Mouse (Mus musculus): ENCODE results near the gene Hist1h2ae. TPM values are rescaled to one million over a fixed set of nuclear protein-coding genes. Genes with fewer than 3 reads are reported as not detected.
"Not testable (repeated sequence)": the region's sequence is repeated elsewhere in the genome, so short reads cannot be mapped to it uniquely, and the experiment has no call there.

Hist1h2ae gene
- polyA plus RNA-seq, 1 experiment from 2014 or later, result 114 TPM

GRCm38 (mm10) chr13:23576906-23577639 lies 6.1 kb upstream of the Hist1h2ae start:
- H3K27me3 ChIP-seq (ENCODE audit: control insufficient read depth, insufficient read depth, low read length), result no peaks in the 10 kb centered on the region
- 43% methylated on average over 6 of the region's 6 CpGs for WGBS
- no peaks in the 10 kb centered on the region for H3K9me3 ChIP-seq (ENCODE audit: control insufficient read depth, low read length)
- H3K36me3 ChIP-seq (ENCODE audit: control insufficient read depth, insufficient read depth, low read length), result no peaks in the 10 kb centered on the region
- peak overlapping the region; percentile 54 for H3K4me3 ChIP-seq (ENCODE audit: low read length)
- ATAC-seq (ENCODE audit: low FRiP score, low TSS enrichment), result no peak
- H3K4me2 ChIP-seq (replicated peaks; ENCODE audit: low read depth, low read length), result peak overlapping the region; percentile 60
- H3K27ac ChIP-seq (ENCODE audit: low read depth, low read length), result peak overlapping the region; percentile 78
- H3K4me1 ChIP-seq (ENCODE audit: control insufficient read depth, insufficient read depth, low read length), result 0 out of 2 replicates have a peak, but pooled peaks cover 11% of the 10 kb centered on the region
- H3K9ac ChIP-seq (ENCODE audit: low read depth, low read length), result peak overlapping the region; percentile 80; the same call in 1 of the 2 replicates

DNA sequence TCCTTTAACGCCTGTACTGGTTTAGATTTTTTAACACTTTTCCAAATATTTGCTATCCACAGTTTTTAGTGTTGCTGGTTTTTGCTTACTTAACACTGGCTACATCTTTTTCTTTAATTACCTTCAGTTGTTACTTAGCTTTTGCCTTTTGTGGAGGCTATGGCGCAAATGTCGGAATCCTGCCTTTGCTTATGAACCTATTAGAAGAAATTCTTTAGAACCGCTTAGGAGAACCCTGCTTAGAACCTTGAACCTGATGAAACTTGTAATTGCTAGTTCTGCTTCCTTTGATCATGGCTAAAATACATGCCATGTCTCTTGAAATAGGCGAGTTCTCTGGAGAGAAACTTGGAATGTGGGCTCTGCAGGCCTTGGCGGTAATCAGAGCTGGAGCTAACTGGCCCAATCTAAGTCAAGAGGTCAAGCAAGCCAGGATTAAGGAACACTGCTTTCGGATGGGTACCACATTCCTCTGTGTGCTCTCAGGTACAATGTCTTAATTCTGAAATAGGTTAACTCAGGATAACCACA lies 5.4 kb upstream of the Hist1h2ae start:
- peak overlapping the region; percentile 78 for H3K27ac ChIP-seq (ENCODE audit: low read depth, low read length)
- no peaks in the 10 kb centered on the region for H3K36me3 ChIP-seq (ENCODE audit: control insufficient read depth, insufficient read depth, low read length)
- WGBS, result 6% methylated on average over 7 of the region's 7 CpGs
- 0 out of 2 replicates have a peak, but pooled peaks cover 11% of the 10 kb centered on the region for H3K4me1 ChIP-seq (ENCODE audit: control insufficient read depth, insufficient read depth, low read length)
- peak overlapping the region; percentile 80 for H3K9ac ChIP-seq (ENCODE audit: low read depth, low read length)
- no peaks in the 10 kb centered on the region for H3K9me3 ChIP-seq (ENCODE audit: control insufficient read depth, low read length)
- ATAC-seq (ENCODE audit: low FRiP score, low TSS enrichment), result no peak
- H3K4me3 ChIP-seq (ENCODE audit: low read length), result peak overlapping the region; percentile 54
- H3K4me2 ChIP-seq (replicated peaks; ENCODE audit: low read depth, low read length), result peak overlapping the region; percentile 60
- no peaks in the 10 kb centered on the region for H3K27me3 ChIP-seq (ENCODE audit: control insufficient read depth, insufficient read depth, low read length)

GRCm38 (mm10) chr13:23575864-23576313 lies 4.9 kb upstream of the Hist1h2ae start:
- peak overlapping the region; percentile 54 for H3K4me3 ChIP-seq (ENCODE audit: low read length)
- ATAC-seq (ENCODE audit: low FRiP score, low TSS enrichment); H3K4me1 ChIP-seq (ENCODE audit: control insufficient read depth, insufficient read depth, low read length); H3K27me3 ChIP-seq (ENCODE audit: control insufficient read depth, insufficient read depth, low read length); H3K36me3 ChIP-seq (ENCODE audit: control insufficient read depth, insufficient read depth, low read length); H3K9me3 ChIP-seq (ENCODE audit: control insufficient read depth, low read length): not testable (repeated sequence)
- peak overlapping the region; percentile 60 for H3K4me2 ChIP-seq (replicated peaks; ENCODE audit: low read depth, low read length)
- H3K9ac ChIP-seq (ENCODE audit: low read depth, low read length), result peak overlapping the region; percentile 80
- peak overlapping the region; percentile 78 for H3K27ac ChIP-seq (ENCODE audit: low read depth, low read length)
- 0% methylated on average over 8 of the region's 40 CpGs for WGBS

DNA sequence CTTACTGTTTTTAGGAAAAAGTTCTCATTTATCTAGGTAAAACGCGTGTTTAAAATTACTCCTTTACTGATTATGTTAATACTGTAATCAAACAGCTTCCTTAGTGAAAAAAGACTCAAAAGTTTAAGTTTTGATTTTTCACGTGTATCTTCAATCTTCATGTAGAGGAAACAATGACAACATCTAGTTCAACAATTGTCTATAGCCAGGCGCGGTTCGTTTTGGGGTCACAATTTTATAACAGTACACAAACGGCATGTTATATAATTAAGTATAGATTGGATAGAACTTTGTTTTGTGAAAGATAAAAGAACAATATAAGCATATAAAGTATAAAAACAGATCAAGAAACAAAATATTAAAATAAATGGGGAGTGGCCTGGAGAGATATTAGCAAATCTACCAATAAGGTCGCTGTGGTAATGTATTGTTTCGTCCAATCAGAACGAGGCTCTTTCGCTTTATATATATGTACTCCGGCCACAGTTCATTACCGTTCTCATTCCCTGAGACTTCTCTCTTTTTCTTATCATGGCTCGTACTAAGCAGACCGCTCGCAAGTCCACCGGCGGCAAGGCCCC lies 4.3 kb upstream of the Hist1h2ae start, which contains the start of gene Hist1h3d:
Hist1h3d (plus strand) TSS at position 493 of the 581 bp plus-strand sequence.
- H3K27ac ChIP-seq (ENCODE audit: low read depth, low read length), result peak within 1 kb of the TSS; percentile 94
- peak within 1 kb of the TSS; percentile 80 for H3K9ac ChIP-seq (ENCODE audit: low read depth, low read length)
- no peaks in the 10 kb centered on the region for H3K27me3 ChIP-seq (ENCODE audit: control insufficient read depth, insufficient read depth, low read length)
- WGBS, result under 1% methylated on average over 18 of the region's 18 CpGs
- H3K4me2 ChIP-seq (replicated peaks; ENCODE audit: low read depth, low read length), result peak within 1 kb of the TSS; percentile 60
- H3K4me1 ChIP-seq (ENCODE audit: control insufficient read depth, insufficient read depth, low read length), result 0 out of 2 replicates have a peak, but pooled peaks cover 6% of the 10 kb centered on the region
- H3K4me3 ChIP-seq (ENCODE audit: low read length), result peak within 1 kb of the TSS; percentile 54
- no peaks in the 10 kb centered on the region for H3K9me3 ChIP-seq (ENCODE audit: control insufficient read depth, low read length)
- H3K36me3 ChIP-seq (ENCODE audit: control insufficient read depth, insufficient read depth, low read length), result no peaks in the 10 kb centered on the region
- peak; percentile 66 for ATAC-seq (ENCODE audit: low FRiP score, low TSS enrichment)

GRCm38 (mm10) chr13:23574546-23575170 lies 3.6 kb upstream of the Hist1h2ae start:
- Histone ChIP-seq H3K4me3 (ENCODE audit: low read length) (peak overlapping the region; percentile 54), H3K27ac (ENCODE audit: low read depth, low read length) (peak overlapping the region; percentile 94), H3K4me2 (replicated peaks; ENCODE audit: low read depth, low read length) (peak overlapping the region; percentile 46), H3K9ac (ENCODE audit: low read depth, low read length) (peak overlapping the region; percentile 82)
- not testable (repeated sequence) for H3K27me3 ChIP-seq (ENCODE audit: control insufficient read depth, insufficient read depth, low read length); ATAC-seq (ENCODE audit: low FRiP score, low TSS enrichment); H3K36me3 ChIP-seq (ENCODE audit: control insufficient read depth, insufficient read depth, low read length); H3K4me1 ChIP-seq (ENCODE audit: control insufficient read depth, insufficient read depth, low read length); H3K9me3 ChIP-seq (ENCODE audit: control insufficient read depth, low read length)
- 4% methylated on average over 7 of the region's 39 CpGs for WGBS

GRCm38 (mm10) chr13:23573898-23574524 lies 3.0 kb upstream of the Hist1h2ae start, which contains the start of the genes Hist1h2bf and Hist1h2ad:
Gene Hist1h2bf, minus strand, starts transcription at chr13:23574196.
Gene Hist1h2ad, plus strand, starts transcription at chr13:23574381.
- H3K9me3 ChIP-seq (ENCODE audit: control insufficient read depth, low read length); H3K4me1 ChIP-seq (ENCODE audit: control insufficient read depth, insufficient read depth, low read length); H3K27me3 ChIP-seq (ENCODE audit: control insufficient read depth, insufficient read depth, low read length); H3K36me3 ChIP-seq (ENCODE audit: control insufficient read depth, insufficient read depth, low read length): not testable (repeated sequence)
- peak; percentile 92 for ATAC-seq (ENCODE audit: low FRiP score, low TSS enrichment)
- peak within 1 kb of the TSS; percentile 69 for H3K4me2 ChIP-seq (replicated peaks; ENCODE audit: low read depth, low read length)
- under 1% methylated on average over 30 of the region's 42 CpGs for WGBS
- peak within 1 kb of the TSS; percentile 54 for H3K4me3 ChIP-seq (ENCODE audit: low read length)
- H3K27ac ChIP-seq (ENCODE audit: low read depth, low read length), result peak within 1 kb of the TSS; percentile 94
- H3K9ac ChIP-seq (ENCODE audit: low read depth, low read length), result peak within 1 kb of the TSS; percentile 82

DNA sequence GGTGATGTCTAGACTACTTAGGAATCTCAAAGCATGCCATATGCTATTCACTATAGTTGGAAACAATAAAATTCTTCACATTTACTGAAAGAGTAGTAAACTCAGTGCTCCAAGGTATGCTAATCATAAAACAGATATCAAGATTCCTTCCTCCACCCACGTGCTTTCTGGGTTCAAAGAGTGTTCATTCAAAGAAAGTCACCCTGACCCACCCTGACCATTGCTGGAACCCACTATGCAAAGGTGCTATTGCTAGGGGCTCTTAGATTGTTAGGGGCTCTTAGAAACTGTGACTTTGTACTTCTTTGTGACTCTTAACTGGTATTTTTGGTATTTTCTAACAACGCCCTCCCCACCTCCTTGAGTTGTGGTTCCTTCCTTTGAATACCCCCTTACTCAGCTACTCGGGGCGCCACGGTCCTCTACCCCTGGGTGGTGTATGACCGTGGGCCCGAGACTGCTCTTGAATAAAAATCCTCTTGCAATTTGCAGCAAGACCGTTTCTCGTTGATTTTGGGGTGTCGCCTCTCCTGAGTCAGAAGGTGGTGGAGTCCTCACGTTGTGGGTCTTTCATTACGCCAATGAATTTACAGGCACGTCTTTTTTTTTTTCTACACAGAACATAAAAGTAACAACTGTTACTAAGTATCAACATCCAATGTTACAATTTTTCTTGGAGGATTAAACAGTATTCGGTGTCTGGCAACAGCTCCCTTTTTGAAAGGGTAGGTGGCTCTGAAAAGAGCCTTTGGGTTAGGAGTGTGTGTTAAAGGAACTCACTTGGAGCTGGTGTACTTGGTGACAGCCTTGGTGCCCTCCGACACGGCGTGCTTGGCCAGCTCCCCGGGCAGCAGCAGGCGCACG lies 2.2 kb upstream of the Hist1h2ae start:
- H3K9me3 ChIP-seq (ENCODE audit: control insufficient read depth, low read length); H3K4me1 ChIP-seq (ENCODE audit: control insufficient read depth, insufficient read depth, low read length); ATAC-seq (ENCODE audit: low FRiP score, low TSS enrichment); H3K36me3 ChIP-seq (ENCODE audit: control insufficient read depth, insufficient read depth, low read length); H3K27me3 ChIP-seq (ENCODE audit: control insufficient read depth, insufficient read depth, low read length): not testable (repeated sequence)
- Histone ChIP-seq H3K27ac (ENCODE audit: low read depth, low read length) (peak overlapping the region; percentile 92), H3K4me3 (ENCODE audit: low read length) (peak overlapping the region; percentile 43), H3K4me2 (replicated peaks; ENCODE audit: low read depth, low read length) (peak overlapping the region; percentile 69), H3K9ac (ENCODE audit: low read depth, low read length) (peak overlapping the region; percentile 82)
- WGBS, result 12% methylated on average over 17 of the region's 20 CpGs
